Mouse (Mus musculus): Measurements from ENCODE around the gene Dpp9. TPM values are rescaled to one million over a fixed set of nuclear protein-coding genes. Genes with fewer than 3 reads are reported as not detected.

Dpp9 gene
- polyA plus RNA-seq, 1 experiment from 2014 or later = 42.5 TPM

MicroRNA genes within 50 kb of the gene (microRNA counts, 519-probe panel; counts per million panel counts)
- microRNA mmu-miR-7b = 171 counts per million, percentile 57 among the panel's probes with 10 or more counts

Small RNA genes lying within 50 kb of the gene (microRNA-seq; reads per million reads assigned to microRNA genes)
- not detected for gene Gm44397
- gene Mir7b = 154 reads per million, percentile 57 among the genes with 10 or more reads in this experiment

Other genes starting within 250 kb of the Dpp9 start
- 89.7 and 95.3 TPM in 2 replicates for gene Shd, start 248.4 kb downstream of the Dpp9 start, polyA plus RNA-seq (2014; fragmentation: Nextera tagmentation; extraction: Ambion mirVana)
- 68.3 and 86.8 TPM in 2 replicates for gene Fsd1, start 232.4 kb downstream of the Dpp9 start, polyA plus RNA-seq (2014; fragmentation: Nextera tagmentation; extraction: Ambion mirVana)
- 5.4 and 6.3 TPM in 2 replicates for gene Stap2, start 213.3 kb downstream of the Dpp9 start, polyA plus RNA-seq (2014; fragmentation: Nextera tagmentation; extraction: Ambion mirVana)
- gene Mpnd, start 213.2 kb downstream of the Dpp9 start, polyA plus RNA-seq (2014; fragmentation: Nextera tagmentation; extraction: Ambion mirVana) = 157 and 176 TPM in 2 replicates
- 122 and 125 TPM in 2 replicates for gene Sh3gl1, start 182.3 kb downstream of the Dpp9 start, polyA plus RNA-seq (2014; fragmentation: Nextera tagmentation; extraction: Ambion mirVana)
- gene Chaf1a, start 178.5 kb downstream of the Dpp9 start, polyA plus RNA-seq (2014; fragmentation: Nextera tagmentation; extraction: Ambion mirVana) = 23.5 and 25.0 TPM in 2 replicates
- 45.3 and 45.6 TPM in 2 replicates for gene Ubxn6, start 143.9 kb downstream of the Dpp9 start, polyA plus RNA-seq (2014; fragmentation: Nextera tagmentation; extraction: Ambion mirVana)
- 124 and 136 TPM in 2 replicates for gene Hdgfl2, start 139.3 kb downstream of the Dpp9 start, polyA plus RNA-seq (2014; fragmentation: Nextera tagmentation; extraction: Ambion mirVana)
- gene Plin4, start 109.1 kb downstream of the Dpp9 start, polyA plus RNA-seq (2014; fragmentation: Nextera tagmentation; extraction: Ambion mirVana) = 0.13 TPM in 1 of 2 replicates, not detected in the other
- 0.16 and 0.23 TPM in 2 replicates for gene Plin5, start 101.3 kb downstream of the Dpp9 start, polyA plus RNA-seq (2014; fragmentation: Nextera tagmentation; extraction: Ambion mirVana)
- gene Lrg1, start 96.9 kb downstream of the Dpp9 start, polyA plus RNA-seq (2014; fragmentation: Nextera tagmentation; extraction: Ambion mirVana) = not detected in 2 replicates
- gene Sema6b, start 78.6 kb downstream of the Dpp9 start, polyA plus RNA-seq (2014; fragmentation: Nextera tagmentation; extraction: Ambion mirVana) = 3.9 and 4.3 TPM in 2 replicates
- 10.2 and 11.0 TPM in 2 replicates for gene Tnfaip8l1, start 56.4 kb downstream of the Dpp9 start, polyA plus RNA-seq (2014; fragmentation: Nextera tagmentation; extraction: Ambion mirVana)
- gene Mydgf, start 35.0 kb downstream of the Dpp9 start, polyA plus RNA-seq (2014; fragmentation: Nextera tagmentation; extraction: Ambion mirVana) = 67.7 and 71.2 TPM in 2 replicates
- gene Fem1a, start 37.9 kb upstream of the Dpp9 start, polyA plus RNA-seq (2014; fragmentation: Nextera tagmentation; extraction: Ambion mirVana) = 16.8 and 18.3 TPM in 2 replicates
- 2.4 and 2.5 TPM in 2 replicates for gene Ticam1, start 57.9 kb upstream of the Dpp9 start, polyA plus RNA-seq (2014; fragmentation: Nextera tagmentation; extraction: Ambion mirVana)
- 33.0 and 37.8 TPM in 2 replicates for gene Plin3, start 74.0 kb upstream of the Dpp9 start, polyA plus RNA-seq (2014; fragmentation: Nextera tagmentation; extraction: Ambion mirVana)
- not detected in 2 replicates for gene Arrdc5, start 81.4 kb upstream of the Dpp9 start, polyA plus RNA-seq (2014; fragmentation: Nextera tagmentation; extraction: Ambion mirVana)
- gene Uhrf1, start 84.4 kb upstream of the Dpp9 start, polyA plus RNA-seq (2014; fragmentation: Nextera tagmentation; extraction: Ambion mirVana) = 116 and 128 TPM in 2 replicates
- gene Kdm4b, start 107.2 kb upstream of the Dpp9 start, polyA plus RNA-seq (2014; fragmentation: Nextera tagmentation; extraction: Ambion mirVana) = 53.5 and 59.9 TPM in 2 replicates

Data from neural tube, embryonic 11.5 days (tissue).